Mouse (Mus musculus) intestine, embryonic 14.5 days (tissue): ENCODE results near the gene Mtf1. TPM values are rescaled to one million over a fixed set of nuclear protein-coding genes. Genes with fewer than 3 reads are reported as not detected.

Experiments used
- polyA plus RNA-seq: library from polyadenylated mRNA; unstranded; fragments of >200 nt; fragmentation: Nextera tagmentation; extraction: Ambion mirVana; gene quantifications from 2 replicates; pipeline ENCODE4 v1.2.1, GENCODE M21; 2014

Mtf1 gene
- polyA plus RNA-seq, 1 experiment from 2014 or later = 11.9 TPM

Other genes starting within 250 kb of the Mtf1 start
- not detected in 2 replicates for gene 3100002H09Rik, start 191.3 kb upstream of the Mtf1 start, polyA plus RNA-seq
- gene Pou3f1, start 145.3 kb upstream of the Mtf1 start, polyA plus RNA-seq = 0.17 and 0.27 TPM in 2 replicates
- 57.6 and 65.6 TPM in 2 replicates for gene Utp11, start 108.5 kb upstream of the Mtf1 start, polyA plus RNA-seq
- 12.9 and 13.6 TPM in 2 replicates for gene Fhl3, start 101.4 kb upstream of the Mtf1 start, polyA plus RNA-seq
- gene Sf3a3, start 87.3 kb upstream of the Mtf1 start, polyA plus RNA-seq = 142 and 164 TPM in 2 replicates
- gene Inpp5b, start 60.3 kb upstream of the Mtf1 start, polyA plus RNA-seq = 29.4 and 31.2 TPM in 2 replicates
- 41.6 and 41.7 TPM in 2 replicates for gene Yrdc, start 48.6 kb downstream of the Mtf1 start, polyA plus RNA-seq
- 46.0 and 54.4 TPM in 2 replicates for gene 1110065P20Rik, start 49.1 kb downstream of the Mtf1 start, polyA plus RNA-seq
- 1.0 and 1.5 TPM in 2 replicates for gene Maneal, start 60.1 kb downstream of the Mtf1 start, polyA plus RNA-seq
- gene Epha10, start 78.8 kb downstream of the Mtf1 start, polyA plus RNA-seq = 0.19 and 0.20 TPM in 2 replicates
- 4.4 and 4.8 TPM in 2 replicates for gene 9930104L06Rik, start 134.9 kb downstream of the Mtf1 start, polyA plus RNA-seq
- gene Cdca8, start 137.2 kb downstream of the Mtf1 start, polyA plus RNA-seq = 138 TPM in 2 replicates
- 13.9 and 14.6 TPM in 2 replicates for gene Rspo1, start 184.3 kb downstream of the Mtf1 start, polyA plus RNA-seq
- 76.2 and 96.4 TPM in 2 replicates for gene Gnl2, start 214.5 kb downstream of the Mtf1 start, polyA plus RNA-seq